Mouse (Mus musculus): ENCODE measurements at regions not wholly inside any gene's neighbourhood (a gene's known extent, or its start where the extent isn't known, plus 50 kb on each side); places are given as distances from the start of the nearest gene placed in this dataset.

GRCm38 (mm10) chr14:72148886-72149285 lies 342.8 kb downstream of the Gm9195 start:
- 64% methylated on average over 1 of the region's 1 CpGs for WGBS
- Histone ChIP-seq H3K36me3 (ENCODE audit: control insufficient read depth, insufficient read depth, low read length) (no peaks in the 10 kb centered on the region), H3K27me3 (replicated peaks; ENCODE audit: control insufficient read depth, insufficient read depth, low read length) (no peaks in the 10 kb centered on the region), H3K9me3 (ENCODE audit: control insufficient read depth, low read length) (no peaks in the 10 kb centered on the region), H3K27ac (ENCODE audit: low read depth) (no peak overlapping the region), H3K9ac (ENCODE audit: low read length) (no peak overlapping the region), H3K4me1 (replicated peaks; ENCODE audit: control insufficient read depth, insufficient read depth, low read length) (0 out of 2 replicates have a peak, but pooled peaks cover 6% of the 10 kb centered on the region), H3K4me2 (ENCODE audit: low read length) (no peak overlapping the region), H3K4me3 (ENCODE audit: low read depth, low read length) (no peak overlapping the region)
- no peak for DNase-seq (ENCODE audit: low spot score)
- ATAC-seq (replicated peaks; ENCODE audit: low FRiP score, low TSS enrichment, low read depth), result no peak

- Histone ChIP-seq H3K9me3 (ENCODE audit: control insufficient read depth, low read length) (no peaks in the 10 kb centered on the region), H3K4me1 (replicated peaks; ENCODE audit: control insufficient read depth, insufficient read depth, low read length) (peaks cover 11% of the 10 kb centered on the region; the same call in 1 of the 2 replicates), H3K9ac (ENCODE audit: low read length) (no peak overlapping the region), H3K4me2 (ENCODE audit: low read length) (no peak overlapping the region), H3K36me3 (ENCODE audit: control insufficient read depth, insufficient read depth, low read length) (no peaks in the 10 kb centered on the region), H3K27ac (ENCODE audit: low read depth) (no peak overlapping the region), H3K4me3 (ENCODE audit: low read depth, low read length) (no peak overlapping the region), H3K27me3 (replicated peaks; ENCODE audit: control insufficient read depth, insufficient read depth, low read length) (no peaks in the 10 kb centered on the region)
- ATAC-seq (replicated peaks; ENCODE audit: low FRiP score, low TSS enrichment, low read depth), result no peak
- WGBS, result 44% methylated on average over 2 of the region's 2 CpGs
- DNase-seq (ENCODE audit: low spot score), result no peak
Observed at GRCm38 (mm10) chr14:72146381-72146780, 345.3 kb downstream of the Gm9195 start.

DNA sequence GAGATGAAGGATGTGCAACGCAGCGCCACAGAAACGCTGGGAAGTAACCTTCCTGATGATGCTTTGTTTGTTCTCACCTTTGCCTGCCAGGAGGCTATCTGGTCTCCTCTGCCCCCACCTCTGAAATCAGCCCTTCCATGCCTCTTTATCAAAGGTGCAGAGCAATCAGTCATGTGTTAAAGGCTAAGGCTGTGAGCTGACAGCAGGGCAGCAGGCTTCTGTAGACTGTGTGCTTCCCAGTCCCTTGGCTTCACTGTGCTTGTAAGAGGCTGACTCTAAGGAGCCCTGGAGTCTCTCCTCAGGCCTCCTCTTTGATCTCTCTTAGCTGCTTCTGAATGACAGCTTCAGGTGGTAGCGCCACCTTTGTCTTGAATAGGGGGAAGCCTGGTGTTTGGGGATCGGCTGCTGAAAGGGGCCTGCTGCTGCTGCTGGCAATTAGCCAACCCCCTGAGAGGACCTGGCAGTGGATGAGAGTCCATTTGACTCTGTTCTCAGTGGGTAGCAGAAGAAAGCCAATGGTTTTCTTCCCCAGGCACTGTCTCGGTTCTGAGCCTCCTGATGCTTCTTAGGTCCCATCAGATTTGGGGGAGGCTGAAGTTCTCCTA lies 348.7 kb downstream of the Gm9195 start:
- ATAC-seq (replicated peaks; ENCODE audit: low FRiP score, low TSS enrichment, low read depth) (no peak), DNase-seq (ENCODE audit: low spot score) (no peak)
- Histone ChIP-seq H3K4me3 (ENCODE audit: low read depth, low read length) (no peak overlapping the region), H3K9ac (ENCODE audit: low read length) (no peak overlapping the region), H3K27ac (ENCODE audit: low read depth) (no peak overlapping the region), H3K4me2 (ENCODE audit: low read length) (no peak overlapping the region), H3K36me3 (ENCODE audit: control insufficient read depth, insufficient read depth, low read length) (no peaks in the 10 kb centered on the region), H3K4me1 (replicated peaks; ENCODE audit: control insufficient read depth, insufficient read depth, low read length) (peaks cover 5% of the 10 kb centered on the region; the same call in 1 of the 2 replicates), H3K9me3 (ENCODE audit: control insufficient read depth, low read length) (no peaks in the 10 kb centered on the region), H3K27me3 (replicated peaks; ENCODE audit: control insufficient read depth, insufficient read depth, low read length) (no peaks in the 10 kb centered on the region)
- 24% methylated on average over 6 of the region's 6 CpGs for WGBS

DNA sequence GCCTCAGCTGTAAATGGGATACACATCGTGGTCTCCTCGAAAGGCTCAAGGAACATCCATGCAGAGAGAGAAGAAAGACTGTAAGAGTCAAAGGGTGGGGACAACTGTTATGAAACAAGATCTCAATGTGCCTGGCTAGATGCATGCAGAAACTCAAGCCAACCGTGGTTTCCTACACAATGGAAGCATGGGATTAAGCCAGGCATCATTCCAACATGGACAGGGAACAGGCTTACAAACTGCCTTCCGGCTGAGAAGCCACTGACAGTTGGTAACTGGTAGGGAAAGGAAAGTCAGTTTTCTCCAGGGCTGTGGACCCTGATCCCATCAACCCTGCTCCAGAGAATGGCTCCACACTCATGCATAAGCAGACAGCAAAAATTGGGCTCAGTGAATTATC lies 350.5 kb downstream of the Gm9195 start:
- no peak overlapping the region for H3K27ac ChIP-seq (ENCODE audit: low read depth)

GRCm38 (mm10) chr14:72130149-72130548 lies 361.5 kb downstream of the Gm9195 start:
- H3K4me3 ChIP-seq (ENCODE audit: low read depth, low read length), result no peak overlapping the region
- H3K9me3 ChIP-seq (ENCODE audit: control insufficient read depth, low read length), result no peaks in the 10 kb centered on the region
- H3K36me3 ChIP-seq (ENCODE audit: control insufficient read depth, insufficient read depth, low read length), result no peaks in the 10 kb centered on the region
- H3K4me2 ChIP-seq (ENCODE audit: low read length), result no peak overlapping the region
- no peak for ATAC-seq (replicated peaks; ENCODE audit: low FRiP score, low TSS enrichment, low read depth)
- H3K4me1 ChIP-seq (replicated peaks; ENCODE audit: control insufficient read depth, insufficient read depth, low read length), result no peaks in the 10 kb centered on the region
- no peak overlapping the region for H3K27ac ChIP-seq (ENCODE audit: low read depth)
- no peak for DNase-seq (ENCODE audit: low spot score)
- no peaks in the 10 kb centered on the region for H3K27me3 ChIP-seq (replicated peaks; ENCODE audit: control insufficient read depth, insufficient read depth, low read length)
- no peak overlapping the region for H3K9ac ChIP-seq (ENCODE audit: low read length)
- 74% methylated on average over 4 of the region's 4 CpGs for WGBS

More for the DNA sequence above, 350.5 kb downstream of the Gm9195 start:
- Histone ChIP-seq H3K9me3 (ENCODE audit: control insufficient read depth, low read length) (no peaks in the 10 kb centered on the region), H3K4me1 (replicated peaks; ENCODE audit: control insufficient read depth, insufficient read depth, low read length) (peaks cover 5% of the 10 kb centered on the region; the same call in 1 of the 2 replicates), H3K4me2 (ENCODE audit: low read length) (no peak overlapping the region), H3K9ac (ENCODE audit: low read length) (no peak overlapping the region), H3K4me3 (ENCODE audit: low read depth, low read length) (no peak overlapping the region), H3K36me3 (ENCODE audit: control insufficient read depth, insufficient read depth, low read length) (no peaks in the 10 kb centered on the region), H3K27me3 (replicated peaks; ENCODE audit: control insufficient read depth, insufficient read depth, low read length) (no peaks in the 10 kb centered on the region)
- DNase-seq (ENCODE audit: low spot score) (no peak), ATAC-seq (replicated peaks; ENCODE audit: low FRiP score, low TSS enrichment, low read depth) (no peak)
- 76% methylated on average over 4 of the region's 4 CpGs for WGBS

DNA sequence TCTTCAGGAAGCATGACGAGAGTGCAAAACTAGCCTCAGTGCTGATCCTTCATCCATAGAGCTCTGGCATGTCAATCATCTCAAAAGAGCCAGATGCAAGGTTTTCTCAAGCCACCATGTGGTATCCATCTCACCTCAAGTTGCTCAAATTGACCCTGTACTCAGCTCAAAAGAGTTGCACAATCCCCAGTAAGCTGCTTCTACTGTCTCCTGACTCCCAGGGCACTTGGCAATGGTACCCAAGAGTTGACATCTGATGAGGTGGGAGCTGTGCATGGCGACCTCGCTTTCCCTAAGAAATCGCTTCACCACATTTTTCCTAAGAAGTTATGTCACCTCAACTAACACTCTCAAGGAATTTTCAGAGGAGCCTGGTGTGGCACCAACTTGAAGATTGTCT lies 369.9 kb downstream of the Gm9195 start:
- Histone ChIP-seq H3K27me3 (replicated peaks; ENCODE audit: control insufficient read depth, insufficient read depth, low read length) (no peaks in the 10 kb centered on the region), H3K27ac (ENCODE audit: low read depth) (no peak overlapping the region), H3K4me2 (ENCODE audit: low read length) (no peak overlapping the region), H3K9ac (ENCODE audit: low read length) (no peak overlapping the region), H3K4me3 (ENCODE audit: low read depth, low read length) (no peak overlapping the region), H3K9me3 (ENCODE audit: control insufficient read depth, low read length) (no peaks in the 10 kb centered on the region), H3K4me1 (replicated peaks; ENCODE audit: control insufficient read depth, insufficient read depth, low read length) (no peaks in the 10 kb centered on the region), H3K36me3 (ENCODE audit: control insufficient read depth, insufficient read depth, low read length) (no peaks in the 10 kb centered on the region)
- no peak for DNase-seq (ENCODE audit: low spot score)
- no peak for ATAC-seq (replicated peaks; ENCODE audit: low FRiP score, low TSS enrichment, low read depth)
- WGBS, result 85% methylated on average over 4 of the region's 4 CpGs

- no peaks in the 10 kb centered on the region for H3K9me3 ChIP-seq (ENCODE audit: control insufficient read depth, low read length)
- no peaks in the 10 kb centered on the region for H3K36me3 ChIP-seq (ENCODE audit: control insufficient read depth, insufficient read depth, low read length)
- no peaks in the 10 kb centered on the region for H3K27me3 ChIP-seq (replicated peaks; ENCODE audit: control insufficient read depth, insufficient read depth, low read length)
- no peaks in the 10 kb centered on the region for H3K4me1 ChIP-seq (replicated peaks; ENCODE audit: control insufficient read depth, insufficient read depth, low read length)
- ATAC-seq (replicated peaks; ENCODE audit: low FRiP score, low TSS enrichment, low read depth), result no peak
- H3K9ac ChIP-seq (ENCODE audit: low read length), result no peak overlapping the region
- H3K4me3 ChIP-seq (ENCODE audit: low read depth, low read length), result no peak overlapping the region
- H3K27ac ChIP-seq (ENCODE audit: low read depth), result no peak overlapping the region
- no peak overlapping the region for H3K4me2 ChIP-seq (ENCODE audit: low read length)
- no peak for DNase-seq (ENCODE audit: low spot score)
- 14% methylated on average over 1 of the region's 1 CpGs for WGBS
Observed at GRCm38 (mm10) chr14:72121006-72121405, 370.6 kb downstream of the Gm9195 start.

GRCm38 (mm10) chr14:72116842-72117241 lies 374.8 kb downstream of the Gm9195 start:
- Histone ChIP-seq H3K9ac (ENCODE audit: low read length) (no peak overlapping the region), H3K4me2 (ENCODE audit: low read length) (no peak overlapping the region), H3K36me3 (ENCODE audit: control insufficient read depth, insufficient read depth, low read length) (no peaks in the 10 kb centered on the region), H3K4me3 (ENCODE audit: low read depth, low read length) (no peak overlapping the region), H3K27me3 (replicated peaks; ENCODE audit: control insufficient read depth, insufficient read depth, low read length) (no peaks in the 10 kb centered on the region), H3K27ac (ENCODE audit: low read depth) (no peak overlapping the region), H3K4me1 (replicated peaks; ENCODE audit: control insufficient read depth, insufficient read depth, low read length) (no peaks in the 10 kb centered on the region), H3K9me3 (ENCODE audit: control insufficient read depth, low read length) (no peaks in the 10 kb centered on the region)
- no peak for DNase-seq (ENCODE audit: low spot score)
- no peak for ATAC-seq (replicated peaks; ENCODE audit: low FRiP score, low TSS enrichment, low read depth)
- WGBS, result 70% methylated on average over 4 of the region's 4 CpGs

DNA sequence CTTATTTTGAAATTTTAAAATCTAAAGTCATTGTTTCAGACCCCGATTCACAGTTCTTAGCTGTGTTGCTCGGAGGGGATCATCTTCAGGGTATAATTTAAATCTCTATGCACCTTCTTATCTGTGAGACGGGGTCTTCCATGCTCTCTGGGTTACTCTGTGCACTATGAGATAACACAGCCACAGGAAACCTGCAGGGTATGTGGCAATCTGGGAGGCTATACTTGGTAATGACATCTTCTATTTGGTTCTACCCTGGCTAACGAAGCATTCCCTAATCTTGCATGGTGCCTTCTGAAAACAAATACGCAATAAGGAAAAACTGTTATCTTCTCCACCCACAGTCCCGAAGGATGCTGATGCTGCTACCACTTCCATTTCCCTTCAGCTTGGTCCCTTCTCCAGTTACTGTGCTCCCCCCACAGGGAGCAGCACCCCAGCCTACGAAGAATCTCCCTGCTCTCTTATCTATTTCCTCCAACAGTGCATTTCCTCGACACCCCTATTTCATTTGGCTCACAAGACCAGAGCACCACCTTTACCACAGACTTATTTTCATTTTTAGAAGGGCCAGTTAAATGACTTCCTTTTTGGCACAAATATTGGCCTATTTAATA lies 378.2 kb downstream of the Gm9195 start:
- no peak overlapping the region for H3K4me2 ChIP-seq (ENCODE audit: low read length)
- DNase-seq (ENCODE audit: low spot score), result no peak
- H3K27ac ChIP-seq (ENCODE audit: low read depth), result no peak overlapping the region
- no peak overlapping the region for H3K4me3 ChIP-seq (ENCODE audit: low read depth, low read length)
- H3K27me3 ChIP-seq (replicated peaks; ENCODE audit: control insufficient read depth, insufficient read depth, low read length), result no peaks in the 10 kb centered on the region
- no peaks in the 10 kb centered on the region for H3K9me3 ChIP-seq (ENCODE audit: control insufficient read depth, low read length)
- no peaks in the 10 kb centered on the region for H3K36me3 ChIP-seq (ENCODE audit: control insufficient read depth, insufficient read depth, low read length)
- ATAC-seq (replicated peaks; ENCODE audit: low FRiP score, low TSS enrichment, low read depth), result no peak
- no peaks in the 10 kb centered on the region for H3K4me1 ChIP-seq (replicated peaks; ENCODE audit: control insufficient read depth, insufficient read depth, low read length)
- no peak overlapping the region for H3K9ac ChIP-seq (ENCODE audit: low read length)
- WGBS, result 85% methylated on average over 8 of the region's 8 CpGs
